Mouse (Mus musculus): Measurements from ENCODE around the gene Ttc24. TPM values are rescaled to one million over a fixed set of nuclear protein-coding genes. Genes with fewer than 3 reads are reported as not detected.
A peak's percentile ranks its signal among the peaks of the same experiment; 100 is the strongest.

The Ttc24 gene
- polyA plus RNA-seq, 1 experiment, result not detected

DNA sequence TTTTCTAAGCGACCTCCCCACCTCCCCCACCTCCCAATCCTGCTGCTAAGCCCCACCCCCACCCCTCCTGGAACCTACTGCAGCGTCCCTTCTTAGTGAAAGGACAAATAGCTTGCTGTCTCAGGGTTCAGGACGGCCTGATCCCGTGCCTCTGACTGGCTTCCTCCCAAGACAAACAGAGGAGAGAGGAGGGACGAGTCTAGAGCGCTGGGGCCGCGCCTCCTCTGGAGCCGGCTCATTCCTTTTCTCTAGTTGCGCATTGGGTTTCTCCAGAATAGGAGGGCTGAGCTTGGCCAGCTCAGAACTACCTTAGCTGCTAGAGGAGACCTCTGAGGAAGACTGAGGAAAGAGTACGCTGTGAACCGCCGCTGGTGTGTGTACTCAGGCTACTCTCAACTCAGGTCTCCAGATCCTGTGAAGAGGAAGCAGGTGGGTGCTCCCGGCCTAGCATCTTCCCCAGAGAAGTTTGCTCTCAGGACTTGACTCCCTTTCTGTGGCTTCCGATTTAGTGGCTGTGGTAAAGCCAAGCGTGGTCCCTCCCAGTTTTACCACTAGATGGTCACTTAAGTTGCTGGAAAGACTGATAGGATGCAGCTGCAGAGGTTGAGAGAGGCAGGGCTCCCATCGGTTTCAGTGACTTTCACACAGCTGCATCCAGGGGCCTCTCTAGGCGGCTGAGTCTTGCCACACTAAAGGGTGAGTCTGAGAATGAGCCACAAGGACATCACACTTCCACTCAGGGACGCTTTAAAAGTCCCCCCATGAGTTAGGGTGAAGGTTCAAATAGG, 47.3 kb downstream of the Ttc24 start:
- DNase-seq, result peak; percentile 76
- 17% methylated on average over 19 of the region's 19 CpGs for WGBS
- Histone ChIP-seq H3K27ac (ENCODE audit: insufficient read depth, low read depth, low read length) (no peak overlapping the region), H3K4me3 (ENCODE audit: insufficient read depth, low read depth, low read length) (no peak overlapping the region), H3K36me3 (ENCODE audit: control insufficient read depth, insufficient read depth, low read length) (no peaks in the 10 kb centered on the region), H3K27me3 (replicated peaks; ENCODE audit: control insufficient read depth, insufficient read depth, low read length) (no peaks in the 10 kb centered on the region; the same call in 1 of the 2 replicates), H3K4me1 (ENCODE audit: control insufficient read depth, insufficient read depth, low read length) (no peaks in the 10 kb centered on the region)
- TF ChIP-seq CTCF (conservative IDR thresholded peaks at IDR 0.05; ENCODE audit: insufficient read depth, insufficient read length, low read depth, low read length) (no peak), POLR2A (IDR thresholded peaks at IDR 0.05; ENCODE audit: low read depth, low read length) (no peak)

GRCm38 (mm10) chr3:88027434-88028186, 50.5 kb downstream of the Ttc24 start, which contains the start of gene Hapln2:
Hapln2 (minus strand) TSS chr3:88027583.
- 0 out of 2 replicates have a peak, but pooled peaks cover 3% of the 10 kb centered on the region for H3K4me1 ChIP-seq (ENCODE audit: control insufficient read depth, insufficient read depth, low read length)
- WGBS, result 46% methylated on average over 5 of the region's 5 CpGs
- no peak within 1 kb of the TSS for H3K27ac ChIP-seq (ENCODE audit: insufficient read depth, low read depth, low read length)
- DNase-seq, result no peak
- TF ChIP-seq CTCF (conservative IDR thresholded peaks at IDR 0.05; ENCODE audit: insufficient read depth, insufficient read length, low read depth, low read length), result peak; percentile 45
- TF ChIP-seq POLR2A (IDR thresholded peaks at IDR 0.05; ENCODE audit: low read depth, low read length), result no peak
- H3K4me3 ChIP-seq (ENCODE audit: insufficient read depth, low read depth, low read length), result no peak within 1 kb of the TSS
- H3K27me3 ChIP-seq (replicated peaks; ENCODE audit: control insufficient read depth, insufficient read depth, low read length), result peaks cover 4% of the 10 kb centered on the region; the same call in 1 of the 2 replicates
- no peaks in the 10 kb centered on the region for H3K36me3 ChIP-seq (ENCODE audit: control insufficient read depth, insufficient read depth, low read length)

DNA sequence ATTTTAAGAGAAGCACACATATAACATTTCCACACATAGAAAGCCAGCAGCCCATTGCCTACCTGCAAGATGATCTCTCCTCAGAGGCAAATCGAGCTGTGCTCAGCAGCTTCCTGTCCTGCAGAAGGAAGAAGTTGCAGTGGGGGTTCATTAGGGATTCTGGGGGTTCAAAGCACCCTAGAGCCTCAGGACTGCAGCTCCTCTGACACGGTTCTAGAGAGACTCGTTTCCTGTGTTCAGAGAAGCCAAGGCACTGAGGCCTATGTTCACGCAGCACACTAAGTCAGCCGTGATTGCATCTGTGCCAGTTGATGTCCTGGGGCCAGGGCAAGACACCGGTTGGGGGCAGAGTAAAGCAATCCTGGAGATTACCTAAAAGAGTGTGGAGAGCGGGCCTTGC, 51.3 kb downstream of the Ttc24 start:
- peaks cover 7% of the 10 kb centered on the region; the same call in 1 of the 2 replicates for H3K27me3 ChIP-seq (replicated peaks; ENCODE audit: control insufficient read depth, insufficient read depth, low read length)
- TF ChIP-seq CTCF (conservative IDR thresholded peaks at IDR 0.05; ENCODE audit: insufficient read depth, insufficient read length, low read depth, low read length), result no peak
- no peak for TF ChIP-seq POLR2A (IDR thresholded peaks at IDR 0.05; ENCODE audit: low read depth, low read length)
- WGBS, result 63% methylated on average over 7 of the region's 7 CpGs
- H3K4me1 ChIP-seq (ENCODE audit: control insufficient read depth, insufficient read depth, low read length), result 0 out of 2 replicates have a peak, but pooled peaks cover 3% of the 10 kb centered on the region
- H3K27ac ChIP-seq (ENCODE audit: insufficient read depth, low read depth, low read length), result no peak overlapping the region
- no peak overlapping the region for H3K4me3 ChIP-seq (ENCODE audit: insufficient read depth, low read depth, low read length)
- DNase-seq, result no peak
- H3K36me3 ChIP-seq (ENCODE audit: control insufficient read depth, insufficient read depth, low read length), result no peaks in the 10 kb centered on the region

DNA sequence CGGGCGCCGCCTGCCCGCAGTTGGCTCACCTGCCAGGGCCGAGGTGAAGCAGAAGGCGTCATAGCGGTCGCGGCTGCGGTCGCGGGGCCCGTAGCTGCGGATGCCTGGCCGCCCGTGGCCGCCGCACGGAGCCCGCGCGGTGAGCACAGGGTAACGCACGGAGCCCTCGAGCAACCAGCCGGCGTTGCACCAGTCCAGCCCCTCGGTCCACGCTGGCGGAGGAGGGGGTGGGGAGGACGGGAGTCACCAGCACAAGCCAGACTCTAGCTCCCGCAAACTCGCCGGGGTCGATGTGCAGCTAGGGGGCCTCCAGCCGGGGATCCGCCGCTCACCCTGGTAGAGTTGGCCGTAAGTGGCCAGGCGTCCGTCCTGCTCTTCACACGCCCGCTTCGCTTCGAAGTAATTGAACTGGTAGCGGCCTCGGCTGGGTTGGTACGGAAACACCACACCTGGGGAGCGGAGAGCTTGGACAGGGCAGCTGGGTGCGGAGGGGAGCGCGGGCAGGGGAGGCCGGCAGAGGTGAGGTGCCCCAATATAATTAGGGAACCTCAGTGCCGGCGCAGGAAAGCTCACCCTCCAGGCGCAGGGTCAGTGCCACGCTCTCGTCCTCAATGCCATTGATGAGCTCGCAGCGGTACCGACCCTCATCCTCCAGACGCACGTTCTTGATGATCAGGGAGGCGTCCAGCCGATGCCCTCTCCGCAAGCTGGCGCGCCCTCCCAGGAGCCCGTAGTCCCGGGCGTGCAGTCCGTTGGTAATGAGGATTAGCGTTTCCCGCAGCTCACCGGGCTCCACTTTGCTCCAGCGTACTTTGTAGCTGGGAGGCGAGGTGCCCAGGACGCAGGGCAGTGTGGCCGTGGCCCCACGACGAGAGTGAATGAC, 54.7 kb downstream of the Ttc24 start:
- Histone ChIP-seq H3K4me3 (ENCODE audit: insufficient read depth, low read depth, low read length) (peak overlapping the region; percentile 49), H3K4me1 (ENCODE audit: control insufficient read depth, insufficient read depth, low read length) (0 out of 2 replicates have a peak, but pooled peaks cover 3% of the 10 kb centered on the region), H3K27me3 (replicated peaks; ENCODE audit: control insufficient read depth, insufficient read depth, low read length) (0 out of 2 replicates have a peak, but pooled peaks cover 7% of the 10 kb centered on the region), H3K27ac (ENCODE audit: insufficient read depth, low read depth, low read length) (no peak overlapping the region), H3K36me3 (ENCODE audit: control insufficient read depth, insufficient read depth, low read length) (no peaks in the 10 kb centered on the region)
- WGBS, result 1% methylated on average over 81 of the region's 81 CpGs
- TF ChIP-seq CTCF (conservative IDR thresholded peaks at IDR 0.05; ENCODE audit: insufficient read depth, insufficient read length, low read depth, low read length), result no peak
- no peak for TF ChIP-seq POLR2A (IDR thresholded peaks at IDR 0.05; ENCODE audit: low read depth, low read length)
- no peak for DNase-seq

DNA sequence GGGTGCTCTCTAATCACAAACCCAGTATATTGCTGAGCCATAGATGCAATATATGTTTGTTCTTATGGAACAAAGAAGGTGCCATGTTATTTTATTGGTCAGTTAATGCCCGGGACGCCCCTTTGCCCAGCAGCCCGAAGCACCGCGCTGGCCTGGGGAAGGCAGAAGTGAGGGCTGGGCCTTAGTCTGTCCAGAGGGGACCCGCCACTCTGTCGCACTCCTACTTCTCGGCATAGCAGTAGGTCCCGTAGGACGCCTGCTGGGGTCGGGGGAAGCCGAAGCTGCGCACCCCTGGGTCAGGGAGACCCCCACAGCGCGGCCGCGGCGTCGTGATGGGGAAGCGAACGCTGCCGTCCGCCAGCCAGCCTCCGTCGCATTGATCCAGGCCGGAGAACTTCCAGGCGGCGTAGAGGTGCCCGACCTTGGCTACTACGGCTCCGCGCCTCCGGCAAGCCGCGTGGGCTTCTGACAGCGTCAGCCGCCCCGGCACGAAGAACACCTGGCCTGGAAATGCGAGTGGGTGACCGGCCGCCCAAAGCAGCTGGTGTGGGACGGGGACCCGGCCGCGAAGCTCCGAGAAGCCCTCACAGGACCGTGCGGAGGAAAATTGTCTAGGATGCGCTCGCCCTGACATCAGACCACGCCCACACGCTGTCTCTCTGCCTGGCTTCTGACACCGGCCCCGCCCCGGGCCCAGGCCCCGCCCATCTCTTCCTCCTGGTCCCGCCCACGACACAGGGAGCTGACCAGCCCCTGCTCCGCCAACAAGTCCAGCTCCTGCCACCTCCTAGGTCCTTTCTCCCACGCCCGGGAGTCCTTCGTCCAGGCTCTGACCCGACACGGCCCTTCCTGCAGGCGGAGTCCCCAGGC, 55.5 kb downstream of the Ttc24 start:
- DNase-seq, result peak; percentile 98
- 0 out of 2 replicates have a peak, but pooled peaks cover 3% of the 10 kb centered on the region for H3K4me1 ChIP-seq (ENCODE audit: control insufficient read depth, insufficient read depth, low read length)
- no peak for TF ChIP-seq CTCF (conservative IDR thresholded peaks at IDR 0.05; ENCODE audit: insufficient read depth, insufficient read length, low read depth, low read length)
- 0 out of 2 replicates have a peak, but pooled peaks cover 7% of the 10 kb centered on the region for H3K27me3 ChIP-seq (replicated peaks; ENCODE audit: control insufficient read depth, insufficient read depth, low read length)
- H3K4me3 ChIP-seq (ENCODE audit: insufficient read depth, low read depth, low read length), result peak overlapping the region; percentile 49
- no peaks in the 10 kb centered on the region for H3K36me3 ChIP-seq (ENCODE audit: control insufficient read depth, insufficient read depth, low read length)
- WGBS, result 4% methylated on average over 65 of the region's 66 CpGs
- H3K27ac ChIP-seq (ENCODE audit: insufficient read depth, low read depth, low read length), result no peak overlapping the region

Other genes starting within 250 kb of the Ttc24 start
- gene Sh2d2a, start 231.5 kb downstream of the Ttc24 start, polyA plus RNA-seq (2012; rRNA removed), result 0.56 and 2.4 TPM in 2 replicates
- 36.3 and 37.3 TPM in 2 replicates for gene Prcc, start 192.7 kb downstream of the Ttc24 start, polyA plus RNA-seq (2012; rRNA removed)
- 104 and 113 TPM in 2 replicates for gene Hdgf, start 172.0 kb downstream of the Ttc24 start, polyA plus RNA-seq (2012; rRNA removed)
- 71.9 and 100 TPM in 2 replicates for gene Mrpl24, start 158.8 kb downstream of the Ttc24 start, polyA plus RNA-seq (2012; rRNA removed)
- gene Isg20l2, start 148.0 kb downstream of the Ttc24 start, polyA plus RNA-seq (2012; rRNA removed), result 11.0 and 11.5 TPM in 2 replicates
- 19.3 and 27.3 TPM in 2 replicates for gene Rrnad1, start 147.6 kb downstream of the Ttc24 start, polyA plus RNA-seq (2012; rRNA removed)
- gene Crabp2, start 129.6 kb downstream of the Ttc24 start, polyA plus RNA-seq (2012; rRNA removed), result 0.88 and 0.94 TPM in 2 replicates
- 7.2 and 7.5 TPM in 2 replicates for gene Nes, start 107.2 kb downstream of the Ttc24 start, polyA plus RNA-seq (2012; rRNA removed)
- gene Bcan, start 78.1 kb downstream of the Ttc24 start, polyA plus RNA-seq (2012; rRNA removed), result 0.34 and 0.48 TPM in 2 replicates
- gene Hapln2, start 50.7 kb downstream of the Ttc24 start, polyA plus RNA-seq (2012; rRNA removed), result not detected in 2 replicates
- 5.1 and 7.4 TPM in 2 replicates for gene Gpatch4, start 35.2 kb downstream of the Ttc24 start, polyA plus RNA-seq (2012; rRNA removed)
- 141 and 165 TPM in 2 replicates for gene Naxe, start 19.8 kb downstream of the Ttc24 start, polyA plus RNA-seq (2012; rRNA removed)
- gene Iqgap3, start 3.7 kb upstream of the Ttc24 start, polyA plus RNA-seq (2012; rRNA removed), result 0.81 and 0.83 TPM in 2 replicates
- 41.8 and 42.7 TPM in 2 replicates for gene Mef2d, start 64.1 kb upstream of the Ttc24 start, polyA plus RNA-seq (2012; rRNA removed)
- 94.4 and 106 TPM in 2 replicates for gene Rhbg, start 176.4 kb upstream of the Ttc24 start, polyA plus RNA-seq (2012; rRNA removed)
- 0.22 and 0.23 TPM in 2 replicates for gene Gm38392, start 208.9 kb upstream of the Ttc24 start, polyA plus RNA-seq (2012; rRNA removed)
- gene Tsacc, start 218.7 kb upstream of the Ttc24 start, polyA plus RNA-seq (2012; rRNA removed), result 5.7 and 8.0 TPM in 2 replicates
- gene Cct3, start 218.8 kb upstream of the Ttc24 start, polyA plus RNA-seq (2012; rRNA removed), result 132 and 157 TPM in 2 replicates
- 426 and 429 TPM in 2 replicates for gene Glmp, start 246.7 kb upstream of the Ttc24 start, polyA plus RNA-seq (2012; rRNA removed)